Mouse (Mus musculus) forebrain, embryonic 16.5 days (tissue): ENCODE measurements around the gene Pbx4. TPM values are rescaled to one million over a fixed set of nuclear protein-coding genes. Genes with fewer than 3 reads are reported as not detected.

Source experiments
- ATAC-seq: fragments of 200-750 bp; cut with Nextera tagmentation; 2 replicates; pipeline ENCODE4 v1.8.0; 2017; ENCODE audit warnings: mild to moderate bottlenecking, moderate library complexity
- H3K27ac ChIP-seq: fragments of 300-500 bp; sonication (generic); 2 replicates; pipeline ENCODE4 v1.5.1; 2014; ENCODE audit warnings: low read length, control low read depth
- H3K27me3 ChIP-seq: fragments of 300-500 bp; sonication (generic); replicated peaks from 2 replicates; pipeline ENCODE4 v1.6.1; 2014; ENCODE audit warnings: low read length; ENCODE audit not compliant: control insufficient read depth, insufficient read depth
- H3K36me3 ChIP-seq: fragments of 300-500 bp; sonication (generic); 2 replicates; pipeline ENCODE4 v1.6.1; 2014; ENCODE audit not compliant: control insufficient read depth, insufficient read depth
- H3K4me1 ChIP-seq: fragments of 300-500 bp; sonication (generic); replicated peaks from 2 replicates; pipeline ENCODE4 v1.6.1; 2014; ENCODE audit warnings: low read length; ENCODE audit not compliant: control insufficient read depth, insufficient read depth
- H3K4me2 ChIP-seq: fragments of 300-500 bp; sonication (generic); 2 replicates; pipeline ENCODE4 v1.6.1; 2014; ENCODE audit warnings: mild to moderate bottlenecking, low read length, control low read depth
- H3K4me3 ChIP-seq: fragments of 300-500 bp; sonication (generic); replicated peaks from 2 replicates; pipeline ENCODE4 v1.5.1; 2014; ENCODE audit warnings: mild to moderate bottlenecking, low read length, control low read depth
- H3K9ac ChIP-seq: fragments of 300-500 bp; sonication (generic); replicated peaks from 2 replicates; pipeline ENCODE4 v1.6.1; 2014; ENCODE audit warnings: low read depth, low read length, control low read depth
- H3K9me3 ChIP-seq: fragments of 300-500 bp; sonication (generic); 2 replicates; pipeline ENCODE4 v1.6.1; 2016; ENCODE audit warnings: low read length; ENCODE audit not compliant: control insufficient read depth
- whole genome bisulfite sequencing: fragments of 180-500 bp; shearing (Covaris S2); extraction: QIAGEN DNeasy Blood & Tissue Kit; methylation state at CpG from one replicate; pipeline ENCODE4 v1.1.7; 2014; 5-methylcytosine and 5-hydroxymethylcytosine counted together
- polyA plus RNA-seq: library from polyadenylated mRNA; unstranded; fragments of >200 nt; fragmentation: Nextera tagmentation; extraction: Ambion mirVana; gene quantifications from 2 replicates; pipeline ENCODE4 v1.2.1, GENCODE M21; 2015

The Pbx4 gene
- polyA plus RNA-seq, 1 experiment from 2014 or later, result 47.2 TPM

GRCm38 (mm10) chr8:69887289-69888243, 55.3 kb downstream of the Pbx4 start, which contains the start of gene Cilp2:
Gene Cilp2 (minus strand): TSS chr8:69887687.
- no peak for ATAC-seq
- no peaks in the 10 kb centered on the region for H3K36me3 ChIP-seq
- H3K4me2 ChIP-seq, result peak within 1 kb of the TSS; percentile 47
- no peak within 1 kb of the TSS for H3K27ac ChIP-seq
- peaks cover 72% of the 10 kb centered on the region for H3K27me3 ChIP-seq
- H3K9me3 ChIP-seq, result no peaks in the 10 kb centered on the region
- no peak within 1 kb of the TSS; the same call in 1 of the 2 replicates for H3K9ac ChIP-seq
- peak within 1 kb of the TSS; percentile 25 for H3K4me3 ChIP-seq
- under 1% methylated on average over 59 of the region's 60 CpGs for WGBS
- H3K4me1 ChIP-seq, result peaks cover 42% of the 10 kb centered on the region

- peaks cover 64% of the 10 kb centered on the region for H3K27me3 ChIP-seq
- WGBS, result 6% methylated on average over 24 of the region's 24 CpGs
- H3K4me2 ChIP-seq, result peak overlapping the region; percentile 47
- H3K9ac ChIP-seq, result no peak overlapping the region
- peak overlapping the region; percentile 25 for H3K4me3 ChIP-seq
- H3K27ac ChIP-seq, result no peak overlapping the region
- no peak for ATAC-seq
- no peaks in the 10 kb centered on the region for H3K36me3 ChIP-seq
- H3K4me1 ChIP-seq, result peaks cover 42% of the 10 kb centered on the region
- H3K9me3 ChIP-seq, result no peaks in the 10 kb centered on the region
These were observed 56.1 kb downstream of the Pbx4 start for GRCm38 (mm10) chr8:69888244-69888866.

GRCm38 (mm10) chr8:69888902-69889301, 56.6 kb downstream of the Pbx4 start:
- peaks cover 42% of the 10 kb centered on the region for H3K4me1 ChIP-seq
- H3K27me3 ChIP-seq, result peaks cover 59% of the 10 kb centered on the region
- H3K9me3 ChIP-seq, result no peaks in the 10 kb centered on the region
- H3K4me3 ChIP-seq, result peak overlapping the region; percentile 17; the same call in 1 of the 2 replicates
- H3K9ac ChIP-seq, result 0 out of 2 replicates have a peak overlapping the region, but pooled peaks have one; percentile 0
- under 1% methylated on average over 25 of the region's 32 CpGs for WGBS
- H3K27ac ChIP-seq, result no peak overlapping the region
- H3K36me3 ChIP-seq, result no peaks in the 10 kb centered on the region
- peak overlapping the region; percentile 24 for H3K4me2 ChIP-seq
- no peak for ATAC-seq

GRCm38 (mm10) chr8:69890813-69891241, 58.5 kb downstream of the Pbx4 start:
- ATAC-seq, result peak; percentile 16; the same call in 1 of the 2 replicates
- 33% methylated on average over 19 of the region's 19 CpGs for WGBS
- H3K4me3 ChIP-seq, result no peak overlapping the region
- no peak overlapping the region; the same call in 1 of the 2 replicates for H3K27ac ChIP-seq
- peaks cover 41% of the 10 kb centered on the region for H3K4me1 ChIP-seq
- peak overlapping the region; percentile 31 for H3K4me2 ChIP-seq
- H3K9ac ChIP-seq, result peak overlapping the region; percentile 31
- H3K27me3 ChIP-seq, result peaks cover 40% of the 10 kb centered on the region
- H3K36me3 ChIP-seq, result 0 out of 2 replicates have a peak, but pooled peaks cover 2% of the 10 kb centered on the region
- H3K9me3 ChIP-seq, result no peaks in the 10 kb centered on the region

GRCm38 (mm10) chr8:69893863-69894262, 61.6 kb downstream of the Pbx4 start:
- 22% methylated on average over 17 of the region's 17 CpGs for WGBS
- peak; percentile 8; the same call in 1 of the 2 replicates for ATAC-seq
- no peak overlapping the region for H3K4me3 ChIP-seq
- H3K4me2 ChIP-seq, result no peak overlapping the region
- no peak overlapping the region for H3K27ac ChIP-seq
- peaks cover 15% of the 10 kb centered on the region for H3K27me3 ChIP-seq
- H3K9ac ChIP-seq, result no peak overlapping the region
- H3K4me1 ChIP-seq, result peaks cover 25% of the 10 kb centered on the region
- H3K9me3 ChIP-seq, result no peaks in the 10 kb centered on the region
- 0 out of 2 replicates have a peak, but pooled peaks cover 2% of the 10 kb centered on the region for H3K36me3 ChIP-seq

GRCm38 (mm10) chr8:69894836-69895332, 62.6 kb downstream of the Pbx4 start:
- WGBS, result 48% methylated on average over 6 of the region's 6 CpGs
- H3K27me3 ChIP-seq, result peaks cover 5% of the 10 kb centered on the region
- peaks cover 24% of the 10 kb centered on the region for H3K4me1 ChIP-seq
- H3K9me3 ChIP-seq, result no peaks in the 10 kb centered on the region
- 0 out of 2 replicates have a peak, but pooled peaks cover 2% of the 10 kb centered on the region for H3K36me3 ChIP-seq
- H3K4me2 ChIP-seq, result no peak overlapping the region
- no peak for ATAC-seq
- no peak overlapping the region for H3K4me3 ChIP-seq
- no peak overlapping the region for H3K9ac ChIP-seq
- no peak overlapping the region for H3K27ac ChIP-seq

- no peaks in the 10 kb centered on the region for H3K27me3 ChIP-seq
- no peak overlapping the region for H3K4me2 ChIP-seq
- no peak for ATAC-seq
- WGBS, result 77% methylated on average over 4 of the region's 4 CpGs
- H3K27ac ChIP-seq, result no peak overlapping the region
- H3K9ac ChIP-seq, result no peak overlapping the region
- H3K4me1 ChIP-seq, result peaks cover 32% of the 10 kb centered on the region
- H3K36me3 ChIP-seq, result 0 out of 2 replicates have a peak, but pooled peaks cover 2% of the 10 kb centered on the region
- H3K9me3 ChIP-seq, result no peaks in the 10 kb centered on the region
- H3K4me3 ChIP-seq, result no peak overlapping the region
These were observed 63.6 kb downstream of the Pbx4 start for GRCm38 (mm10) chr8:69895772-69896451.

GRCm38 (mm10) chr8:69897857-69898256, 65.6 kb downstream of the Pbx4 start:
- H3K9me3 ChIP-seq, result no peaks in the 10 kb centered on the region
- H3K27me3 ChIP-seq, result no peaks in the 10 kb centered on the region
- no peak overlapping the region for H3K4me3 ChIP-seq
- no peak for ATAC-seq
- no peak overlapping the region for H3K9ac ChIP-seq
- 0 out of 2 replicates have a peak, but pooled peaks cover 2% of the 10 kb centered on the region for H3K36me3 ChIP-seq
- peaks cover 28% of the 10 kb centered on the region for H3K4me1 ChIP-seq
- no peak overlapping the region for H3K27ac ChIP-seq
- 88% methylated on average over 6 of the region's 6 CpGs for WGBS
- no peak overlapping the region for H3K4me2 ChIP-seq
